Mouse (Mus musculus): ENCODE measurements around the gene Mpzl1. TPM values are rescaled to one million over a fixed set of nuclear protein-coding genes. Genes with fewer than 3 reads are reported as not detected.
A peak's percentile ranks its signal among the peaks of the same experiment; 100 is the strongest.

Gene Mpzl1
- total and polyA plus RNA-seq, 2 experiments: 1.4 to 5.8 TPM

DNA sequence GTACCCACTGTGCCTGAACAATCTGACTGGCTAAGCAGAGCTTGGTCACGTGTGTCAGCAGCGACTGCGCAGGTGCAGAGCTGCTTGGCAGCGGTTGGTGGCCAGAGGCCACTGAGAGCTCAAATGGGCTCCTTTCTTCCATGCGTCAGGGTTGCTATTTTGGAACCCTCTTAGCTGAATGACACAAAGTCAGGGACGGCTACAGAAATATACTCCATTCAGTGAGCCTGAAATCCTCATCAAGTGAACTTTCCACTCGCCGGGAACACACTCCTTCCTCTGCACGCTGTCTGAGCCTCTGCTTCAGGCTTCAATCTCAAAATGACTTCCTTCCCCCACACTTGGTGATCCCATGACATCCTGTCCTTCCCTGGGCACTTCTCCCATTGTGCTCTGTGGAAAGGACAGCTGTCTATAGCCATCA, 16.1 kb downstream of the Mpzl1 start:
- H3K27ac ChIP-seq (replicated peaks; ENCODE audit: insufficient read depth, low read depth, low read length): peak overlapping the region; percentile 51
- H3K4me1 ChIP-seq (ENCODE audit: control insufficient read depth, insufficient read depth, low read length): peaks cover 14% of the 10 kb centered on the region
- H3K4me3 ChIP-seq (ENCODE audit: insufficient read depth, low read depth, low read length): no peak overlapping the region
- WGBS: 37% methylated on average over 9 of the region's 9 CpGs
- TF ChIP-seq POLR2A (IDR thresholded peaks at IDR 0.05; ENCODE audit: extremely low read depth, insufficient read depth, low read length): no peak
- TF ChIP-seq CTCF (IDR thresholded peaks at IDR 0.05; ENCODE audit: low read depth, low read length): no peak
- H3K27me3 ChIP-seq (ENCODE audit: control insufficient read depth, insufficient read depth, low read length): no peaks in the 10 kb centered on the region
- no peaks in the 10 kb centered on the region for H3K36me3 ChIP-seq (ENCODE audit: control insufficient read depth, insufficient read depth, low read length)
- H3K79me2 ChIP-seq (ENCODE audit: control insufficient read depth, insufficient read depth, low read length): no peaks in the 10 kb centered on the region
- peak; percentile 79 for DNase-seq (ENCODE audit: extremely low read depth, low read depth, low spot score)
- no peak overlapping the region for H3K9ac ChIP-seq (ENCODE audit: low read depth, low read length)

DNA sequence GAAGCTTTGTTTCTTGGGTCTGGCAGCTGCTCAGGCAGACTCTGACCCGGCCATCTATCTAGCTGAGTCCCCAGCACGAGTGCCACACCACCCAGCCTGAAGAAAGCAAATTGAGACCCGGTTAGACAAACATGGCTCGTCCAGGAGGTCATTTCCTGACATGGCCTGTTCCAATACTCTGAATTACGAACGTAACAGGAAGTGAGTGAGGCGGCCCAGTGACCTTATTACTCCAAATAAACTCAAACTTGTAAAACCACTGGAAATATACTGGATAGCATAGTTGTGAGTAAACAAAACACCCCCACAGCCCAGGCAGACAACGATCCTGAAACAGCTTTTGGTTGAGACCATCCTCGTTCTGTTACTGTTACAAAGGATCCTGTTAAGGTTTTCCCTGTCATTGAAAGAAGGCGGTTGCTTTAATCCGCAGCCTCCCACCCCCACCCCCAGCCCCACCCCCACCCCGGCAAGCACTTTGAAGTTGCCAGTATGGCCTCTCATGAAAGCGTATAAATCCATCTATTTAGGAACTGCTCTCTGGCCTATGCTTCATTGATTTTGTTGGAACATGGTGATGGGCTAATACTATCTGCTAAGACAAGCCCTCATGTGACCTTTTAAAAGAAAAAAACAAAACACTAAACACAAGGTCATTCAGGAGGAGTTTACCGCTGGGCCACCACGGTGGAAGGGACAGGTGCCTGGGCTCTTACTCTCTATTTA, 17.0 kb downstream of the Mpzl1 start:
- H3K27me3 ChIP-seq (ENCODE audit: control insufficient read depth, insufficient read depth, low read length): no peaks in the 10 kb centered on the region
- no peaks in the 10 kb centered on the region for H3K79me2 ChIP-seq (ENCODE audit: control insufficient read depth, insufficient read depth, low read length)
- WGBS: 7% methylated on average over 15 of the region's 15 CpGs
- H3K4me1 ChIP-seq (ENCODE audit: control insufficient read depth, insufficient read depth, low read length): peaks cover 14% of the 10 kb centered on the region
- H3K4me3 ChIP-seq (ENCODE audit: insufficient read depth, low read depth, low read length): no peak overlapping the region
- no peaks in the 10 kb centered on the region for H3K36me3 ChIP-seq (ENCODE audit: control insufficient read depth, insufficient read depth, low read length)
- peak; percentile 98 for DNase-seq (ENCODE audit: extremely low read depth, low read depth, low spot score)
- no peak overlapping the region; the same call in 1 of the 2 replicates for H3K9ac ChIP-seq (ENCODE audit: low read depth, low read length)
- H3K27ac ChIP-seq (replicated peaks; ENCODE audit: insufficient read depth, low read depth, low read length): peak overlapping the region; percentile 99
- TF ChIP-seq CTCF (IDR thresholded peaks at IDR 0.05; ENCODE audit: low read depth, low read length) (no peak), POLR2A (IDR thresholded peaks at IDR 0.05; ENCODE audit: extremely low read depth, insufficient read depth, low read length) (no peak)

DNA sequence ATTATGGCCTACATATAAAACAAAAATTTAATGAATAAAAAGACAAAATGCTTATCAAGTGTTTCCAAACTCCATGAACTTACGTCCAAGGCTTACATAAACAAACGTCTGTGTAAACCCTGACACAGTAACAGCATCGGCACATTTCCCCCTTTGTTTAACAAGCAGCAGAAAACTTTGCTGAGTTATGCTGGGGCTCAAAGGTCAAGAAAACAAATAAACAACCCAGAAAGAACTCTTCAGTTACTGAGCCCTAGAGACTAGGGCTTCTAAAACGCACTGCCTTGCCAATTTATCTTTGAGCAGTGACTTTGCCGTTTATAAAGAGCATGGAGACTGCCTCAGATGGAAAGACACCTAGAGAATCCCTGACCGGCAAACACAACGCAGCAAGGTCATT, 17.7 kb downstream of the Mpzl1 start:
- peaks cover 14% of the 10 kb centered on the region for H3K4me1 ChIP-seq (ENCODE audit: control insufficient read depth, insufficient read depth, low read length)
- peak overlapping the region; percentile 99 for H3K27ac ChIP-seq (replicated peaks; ENCODE audit: insufficient read depth, low read depth, low read length)
- H3K36me3 ChIP-seq (ENCODE audit: control insufficient read depth, insufficient read depth, low read length): no peaks in the 10 kb centered on the region
- WGBS: 2% methylated on average over 7 of the region's 7 CpGs
- no peaks in the 10 kb centered on the region for H3K27me3 ChIP-seq (ENCODE audit: control insufficient read depth, insufficient read depth, low read length)
- no peak overlapping the region for H3K4me3 ChIP-seq (ENCODE audit: insufficient read depth, low read depth, low read length)
- TF ChIP-seq POLR2A (IDR thresholded peaks at IDR 0.05; ENCODE audit: extremely low read depth, insufficient read depth, low read length) (no peak), CTCF (IDR thresholded peaks at IDR 0.05; ENCODE audit: low read depth, low read length) (no peak)
- H3K79me2 ChIP-seq (ENCODE audit: control insufficient read depth, insufficient read depth, low read length): no peaks in the 10 kb centered on the region
- H3K9ac ChIP-seq (ENCODE audit: low read depth, low read length): peak overlapping the region; percentile 59
- peak; percentile 94 for DNase-seq (ENCODE audit: extremely low read depth, low read depth, low spot score)

DNA sequence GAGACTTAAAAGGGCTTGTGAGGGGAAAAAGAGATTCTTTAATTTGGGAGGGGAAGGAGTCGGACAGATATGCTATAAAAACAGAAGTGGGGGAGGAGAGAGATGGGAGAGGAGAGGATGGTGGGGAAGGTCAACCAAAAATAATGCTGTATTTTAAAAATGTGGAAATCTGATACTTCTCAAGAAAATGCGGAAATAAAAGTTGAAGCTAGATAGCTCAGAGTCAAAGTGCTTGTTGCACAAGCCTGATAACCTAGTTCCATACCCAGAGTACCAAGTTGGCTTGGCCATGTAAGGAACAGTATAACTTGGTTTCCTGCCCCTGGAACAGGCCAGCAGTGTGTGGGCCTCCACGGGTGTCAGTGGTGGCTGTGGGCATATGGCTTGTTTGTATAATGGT, 19.5 kb downstream of the Mpzl1 start:
- no peaks in the 10 kb centered on the region for H3K36me3 ChIP-seq (ENCODE audit: control insufficient read depth, insufficient read depth, low read length)
- H3K4me1 ChIP-seq (ENCODE audit: control insufficient read depth, insufficient read depth, low read length): peaks cover 14% of the 10 kb centered on the region
- no peak overlapping the region for H3K27ac ChIP-seq (replicated peaks; ENCODE audit: insufficient read depth, low read depth, low read length)
- DNase-seq (ENCODE audit: extremely low read depth, low read depth, low spot score): peak; percentile 53
- H3K27me3 ChIP-seq (ENCODE audit: control insufficient read depth, insufficient read depth, low read length): no peaks in the 10 kb centered on the region
- 62% methylated on average over 3 of the region's 3 CpGs for WGBS
- H3K4me3 ChIP-seq (ENCODE audit: insufficient read depth, low read depth, low read length): no peak overlapping the region
- TF ChIP-seq POLR2A (IDR thresholded peaks at IDR 0.05; ENCODE audit: extremely low read depth, insufficient read depth, low read length): no peak
- no peak for TF ChIP-seq CTCF (IDR thresholded peaks at IDR 0.05; ENCODE audit: low read depth, low read length)
- no peaks in the 10 kb centered on the region for H3K79me2 ChIP-seq (ENCODE audit: control insufficient read depth, insufficient read depth, low read length)
- no peak overlapping the region for H3K9ac ChIP-seq (ENCODE audit: low read depth, low read length)

DNA sequence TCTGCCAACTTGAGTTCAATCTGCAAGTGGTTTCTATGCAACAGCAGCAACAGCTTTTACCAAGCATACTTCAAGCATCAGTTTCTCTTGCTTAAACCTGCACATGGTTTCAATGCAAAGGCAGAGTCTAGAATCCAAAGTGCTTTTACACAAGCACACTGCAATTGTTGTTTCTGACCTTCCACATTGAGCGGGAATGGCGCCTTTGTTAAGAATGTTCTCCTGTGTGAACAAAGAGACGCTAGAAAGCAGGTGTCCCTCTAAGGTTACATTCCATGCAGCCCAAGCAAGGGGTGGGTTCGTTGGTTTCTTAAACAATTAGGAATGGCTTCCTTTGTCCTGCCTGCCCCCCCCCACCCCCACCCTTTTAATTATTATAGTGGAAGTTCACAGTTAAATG, 20.4 kb downstream of the Mpzl1 start:
- 88% methylated on average over 4 of the region's 4 CpGs for WGBS
- no peak for TF ChIP-seq POLR2A (IDR thresholded peaks at IDR 0.05; ENCODE audit: extremely low read depth, insufficient read depth, low read length)
- no peak for TF ChIP-seq CTCF (IDR thresholded peaks at IDR 0.05; ENCODE audit: low read depth, low read length)
- H3K27me3 ChIP-seq (ENCODE audit: control insufficient read depth, insufficient read depth, low read length): no peaks in the 10 kb centered on the region
- DNase-seq (ENCODE audit: extremely low read depth, low read depth, low spot score): no peak
- no peaks in the 10 kb centered on the region for H3K36me3 ChIP-seq (ENCODE audit: control insufficient read depth, insufficient read depth, low read length)
- no peak overlapping the region for H3K9ac ChIP-seq (ENCODE audit: low read depth, low read length)
- no peak overlapping the region for H3K27ac ChIP-seq (replicated peaks; ENCODE audit: insufficient read depth, low read depth, low read length)
- no peaks in the 10 kb centered on the region for H3K79me2 ChIP-seq (ENCODE audit: control insufficient read depth, insufficient read depth, low read length)
- no peak overlapping the region for H3K4me3 ChIP-seq (ENCODE audit: insufficient read depth, low read depth, low read length)
- H3K4me1 ChIP-seq (ENCODE audit: control insufficient read depth, insufficient read depth, low read length): peaks cover 14% of the 10 kb centered on the region

DNA sequence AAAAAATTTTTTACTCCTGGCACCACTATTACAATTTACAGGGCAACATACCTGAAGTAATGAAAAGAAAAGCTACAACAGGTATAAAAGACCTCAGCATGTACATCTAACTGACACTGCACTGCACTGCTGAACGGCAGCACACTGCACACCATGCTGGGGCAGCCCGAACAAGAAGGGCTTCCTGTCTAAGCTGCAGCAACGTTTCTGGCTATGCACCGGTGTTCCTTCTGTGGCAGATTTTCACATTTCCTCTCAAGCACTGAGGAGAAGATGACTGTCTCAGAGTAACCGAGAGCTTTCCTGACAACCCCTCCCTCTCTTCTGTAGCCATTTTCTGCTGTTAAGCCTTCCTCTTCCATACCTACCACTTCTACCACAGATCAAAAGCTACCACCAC, 21.6 kb downstream of the Mpzl1 start:
- no peak overlapping the region for H3K4me3 ChIP-seq (ENCODE audit: insufficient read depth, low read depth, low read length)
- 71% methylated on average over 5 of the region's 5 CpGs for WGBS
- H3K27ac ChIP-seq (replicated peaks; ENCODE audit: insufficient read depth, low read depth, low read length): no peak overlapping the region
- H3K27me3 ChIP-seq (ENCODE audit: control insufficient read depth, insufficient read depth, low read length): no peaks in the 10 kb centered on the region
- no peaks in the 10 kb centered on the region for H3K36me3 ChIP-seq (ENCODE audit: control insufficient read depth, insufficient read depth, low read length)
- no peak overlapping the region for H3K9ac ChIP-seq (ENCODE audit: low read depth, low read length)
- no peak for TF ChIP-seq POLR2A (IDR thresholded peaks at IDR 0.05; ENCODE audit: extremely low read depth, insufficient read depth, low read length)
- TF ChIP-seq CTCF (IDR thresholded peaks at IDR 0.05; ENCODE audit: low read depth, low read length): no peak
- peaks cover 11% of the 10 kb centered on the region for H3K4me1 ChIP-seq (ENCODE audit: control insufficient read depth, insufficient read depth, low read length)
- DNase-seq (ENCODE audit: extremely low read depth, low read depth, low spot score): no peak
- no peaks in the 10 kb centered on the region for H3K79me2 ChIP-seq (ENCODE audit: control insufficient read depth, insufficient read depth, low read length)

Measured in liver, adult 2 months (tissue).